Mouse (Mus musculus) embryonic fibroblast, embryonic 13.5 days (primary cell): ENCODE data around the gene Sprtn.

Experiments used
- CTCF ChIP-seq: IDR thresholded peaks from 2 replicates; pipeline ENCODE4 v1.5.1; 2011; ENCODE audit warnings: mild to moderate bottlenecking, control low read depth, low read length, moderate library complexity, borderline replicate concordance; ENCODE audit not compliant: insufficient read depth
- POLR2A ChIP-seq: IDR thresholded peaks from 2 replicates; pipeline ENCODE4 v1.6.1; 2011; ENCODE audit warnings: low read depth, mild to moderate bottlenecking, control low read depth, low read length, moderate library complexity

DNA sequence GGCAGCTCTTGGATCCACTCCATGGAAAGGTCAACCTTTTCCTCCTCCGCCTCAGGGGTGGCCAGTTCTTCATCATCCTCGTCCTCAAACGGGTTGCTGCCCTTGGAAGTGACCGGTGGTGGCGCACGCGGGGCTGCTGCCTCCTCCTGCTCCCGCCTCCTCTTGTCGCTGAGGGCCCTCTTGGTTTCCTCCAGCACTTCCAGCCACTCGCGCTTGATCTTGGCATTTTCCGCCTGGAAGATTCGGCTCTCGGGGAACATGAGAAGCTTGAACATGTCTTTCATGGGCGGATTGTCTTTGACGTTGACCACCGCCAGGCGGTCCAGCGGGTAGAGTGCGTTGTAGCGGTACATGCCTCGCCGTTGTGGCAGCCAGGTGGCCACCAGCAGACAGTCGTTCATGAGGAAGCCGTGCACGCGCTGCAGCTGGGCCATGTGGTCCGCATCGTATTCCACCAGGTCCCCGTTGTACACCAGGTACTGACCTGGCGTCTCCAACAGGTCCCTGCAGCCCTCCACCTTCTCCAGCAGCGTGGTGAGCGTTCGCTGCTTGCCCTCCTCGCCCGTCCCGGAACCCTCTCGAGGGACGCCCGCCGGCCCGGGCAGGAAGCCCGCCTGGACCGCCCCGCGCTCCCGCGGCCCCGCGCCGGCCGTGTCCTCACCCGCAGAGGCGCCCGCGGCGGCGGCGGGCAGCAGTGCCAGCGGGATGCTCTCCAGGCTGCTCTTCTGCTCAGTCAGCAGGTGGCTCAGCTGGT is 877 bp upstream of the Sprtn start:
- TF ChIP-seq CTCF (peak; percentile 76; the same call in 1 of the 2 replicates), POLR2A (0 out of 2 replicates have a peak, but pooled peaks have one; percentile 50)
